Mouse (Mus musculus): Measurements from ENCODE around the gene Gnpat. TPM values are rescaled to one million over a fixed set of nuclear protein-coding genes. Genes with fewer than 3 reads are reported as not detected.
A peak's percentile ranks its signal among the peaks of the same experiment; 100 is the strongest.

Gene Gnpat
- polyA plus RNA-seq, 1 experiment from 2014 or later, result 106 TPM

- H3K4me3 ChIP-seq (replicated peaks), result no peak overlapping the region
- no peak overlapping the region for H3K9ac ChIP-seq (replicated peaks)
- H3K4me2 ChIP-seq (replicated peaks), result no peak overlapping the region
- no peaks in the 10 kb centered on the region for H3K4me1 ChIP-seq (replicated peaks)
- 94% methylated on average over 5 of the region's 5 CpGs for WGBS
- no peak overlapping the region for H3K27ac ChIP-seq
- no peaks in the 10 kb centered on the region for H3K27me3 ChIP-seq
- no peaks in the 10 kb centered on the region for H3K9me3 ChIP-seq
- ATAC-seq, result no peak
- H3K36me3 ChIP-seq, result peaks cover 24% of the 10 kb centered on the region
Measured at GRCm38 (mm10) chr8:124845573-124845972, 17.3 kb upstream of the Gnpat start.

GRCm38 (mm10) chr8:124853511-124853910, 9.3 kb upstream of the Gnpat start:
- ATAC-seq, result no peak
- Histone ChIP-seq H3K4me3 (replicated peaks) (no peak overlapping the region), H3K9ac (replicated peaks) (no peak overlapping the region), H3K27me3 (no peaks in the 10 kb centered on the region), H3K4me1 (replicated peaks) (no peaks in the 10 kb centered on the region), H3K4me2 (replicated peaks) (no peak overlapping the region), H3K36me3 (peaks cover 62% of the 10 kb centered on the region), H3K27ac (no peak overlapping the region), H3K9me3 (0 out of 2 replicates have a peak, but pooled peaks cover 5% of the 10 kb centered on the region)
- WGBS, result 98% methylated on average over 1 of the region's 1 CpGs

- ATAC-seq, result no peak
- Histone ChIP-seq H3K27ac (no peak overlapping the region), H3K9ac (replicated peaks) (no peak overlapping the region), H3K4me3 (replicated peaks) (no peak overlapping the region), H3K9me3 (no peaks in the 10 kb centered on the region), H3K27me3 (no peaks in the 10 kb centered on the region), H3K36me3 (peaks cover 62% of the 10 kb centered on the region), H3K4me2 (replicated peaks) (no peak overlapping the region), H3K4me1 (replicated peaks) (peaks cover 17% of the 10 kb centered on the region)
Measured at GRCm38 (mm10) chr8:124859466-124859865, 3.4 kb upstream of the Gnpat start.

- WGBS, result 99% methylated on average over 3 of the region's 3 CpGs
- Histone ChIP-seq H3K36me3 (peaks cover 55% of the 10 kb centered on the region), H3K4me1 (replicated peaks) (peaks cover 17% of the 10 kb centered on the region), H3K27me3 (no peaks in the 10 kb centered on the region), H3K27ac (no peak overlapping the region), H3K4me2 (replicated peaks) (no peak overlapping the region), H3K9me3 (no peaks in the 10 kb centered on the region), H3K9ac (replicated peaks) (no peak overlapping the region), H3K4me3 (replicated peaks) (no peak overlapping the region)
- no peak for ATAC-seq
Measured at GRCm38 (mm10) chr8:124860188-124860587, 2.6 kb upstream of the Gnpat start.

GRCm38 (mm10) chr8:124863163-124863677, 387 bp downstream of the Gnpat start:
- peak overlapping the region; percentile 70 for H3K4me3 ChIP-seq (replicated peaks)
- H3K9me3 ChIP-seq, result no peaks in the 10 kb centered on the region
- H3K4me1 ChIP-seq (replicated peaks), result peaks cover 17% of the 10 kb centered on the region
- H3K9ac ChIP-seq (replicated peaks), result peak overlapping the region; percentile 88
- peak overlapping the region; percentile 91 for H3K27ac ChIP-seq
- ATAC-seq, result peak; percentile 91
- H3K27me3 ChIP-seq, result no peaks in the 10 kb centered on the region
- peak overlapping the region; percentile 86 for H3K4me2 ChIP-seq (replicated peaks)
- H3K36me3 ChIP-seq, result peaks cover 29% of the 10 kb centered on the region
- WGBS, result under 1% methylated on average over 33 of the region's 33 CpGs

- Histone ChIP-seq H3K4me3 (replicated peaks) (peak overlapping the region; percentile 70), H3K27ac (no peak overlapping the region)
Measured at GRCm38 (mm10) chr8:124863729-124864128, 896 bp downstream of the Gnpat start.

GRCm38 (mm10) chr8:124866669-124867068, 3.8 kb downstream of the Gnpat start:
- 90% methylated on average over 3 of the region's 3 CpGs for WGBS
- Histone ChIP-seq H3K4me1 (replicated peaks) (peaks cover 15% of the 10 kb centered on the region), H3K9me3 (no peaks in the 10 kb centered on the region), H3K4me3 (replicated peaks) (no peak overlapping the region), H3K9ac (replicated peaks) (no peak overlapping the region), H3K27ac (no peak overlapping the region), H3K27me3 (no peaks in the 10 kb centered on the region), H3K36me3 (peaks cover 16% of the 10 kb centered on the region), H3K4me2 (replicated peaks) (no peak overlapping the region)
- no peak for ATAC-seq

More at GRCm38 (mm10) chr8:124863729-124864128, 896 bp downstream of the Gnpat start:
- 24% methylated on average over 8 of the region's 8 CpGs for WGBS
- Histone ChIP-seq H3K27me3 (no peaks in the 10 kb centered on the region), H3K36me3 (peaks cover 24% of the 10 kb centered on the region), H3K4me1 (replicated peaks) (peaks cover 17% of the 10 kb centered on the region), H3K9ac (replicated peaks) (peak overlapping the region; percentile 88), H3K4me2 (replicated peaks) (peak overlapping the region; percentile 86), H3K9me3 (no peaks in the 10 kb centered on the region)
- ATAC-seq, result no peak

- ATAC-seq, result no peak
- WGBS, result 95% methylated on average over 2 of the region's 2 CpGs
Measured at GRCm38 (mm10) chr8:124867126-124867525, 4.3 kb downstream of the Gnpat start.

GRCm38 (mm10) chr8:124869708-124870107, 6.9 kb downstream of the Gnpat start:
- Histone ChIP-seq H3K4me2 (replicated peaks) (no peak overlapping the region), H3K27ac (no peak overlapping the region), H3K4me1 (replicated peaks) (no peaks in the 10 kb centered on the region; the same call in 1 of the 2 replicates), H3K4me3 (replicated peaks) (no peak overlapping the region), H3K9me3 (no peaks in the 10 kb centered on the region), H3K36me3 (peaks cover 47% of the 10 kb centered on the region), H3K9ac (replicated peaks) (no peak overlapping the region), H3K27me3 (no peaks in the 10 kb centered on the region)
- 92% methylated on average over 6 of the region's 6 CpGs for WGBS
- no peak for ATAC-seq

More at GRCm38 (mm10) chr8:124867126-124867525, 4.3 kb downstream of the Gnpat start:
- Histone ChIP-seq H3K4me2 (replicated peaks) (no peak overlapping the region), H3K27ac (no peak overlapping the region), H3K4me1 (replicated peaks) (peaks cover 12% of the 10 kb centered on the region), H3K4me3 (replicated peaks) (no peak overlapping the region), H3K9me3 (no peaks in the 10 kb centered on the region), H3K27me3 (no peaks in the 10 kb centered on the region), H3K36me3 (peaks cover 21% of the 10 kb centered on the region), H3K9ac (replicated peaks) (no peak overlapping the region)

- WGBS, result 93% methylated on average over 7 of the region's 7 CpGs
- Histone ChIP-seq H3K4me1 (replicated peaks) (no peaks in the 10 kb centered on the region), H3K36me3 (peaks cover 58% of the 10 kb centered on the region)
Measured at GRCm38 (mm10) chr8:124871474-124871873, 8.6 kb downstream of the Gnpat start.

GRCm38 (mm10) chr8:124872081-124872480, 9.2 kb downstream of the Gnpat start:
- Histone ChIP-seq H3K4me2 (replicated peaks) (no peak overlapping the region), H3K36me3 (peaks cover 64% of the 10 kb centered on the region)
- no peak for ATAC-seq

More at GRCm38 (mm10) chr8:124871474-124871873, 8.6 kb downstream of the Gnpat start:
- Histone ChIP-seq H3K27me3 (no peaks in the 10 kb centered on the region), H3K9me3 (no peaks in the 10 kb centered on the region), H3K27ac (no peak overlapping the region), H3K4me2 (replicated peaks) (no peak overlapping the region), H3K9ac (replicated peaks) (no peak overlapping the region), H3K4me3 (replicated peaks) (no peak overlapping the region)
- ATAC-seq, result no peak

GRCm38 (mm10) chr8:124872690-124873089, 9.9 kb downstream of the Gnpat start:
- ATAC-seq, result no peak

More at GRCm38 (mm10) chr8:124872081-124872480, 9.2 kb downstream of the Gnpat start:
- Histone ChIP-seq H3K27me3 (no peaks in the 10 kb centered on the region), H3K9ac (replicated peaks) (no peak overlapping the region), H3K27ac (no peak overlapping the region), H3K4me1 (replicated peaks) (no peaks in the 10 kb centered on the region), H3K4me3 (replicated peaks) (no peak overlapping the region), H3K9me3 (no peaks in the 10 kb centered on the region)
- WGBS, result 93% methylated on average over 7 of the region's 7 CpGs

GRCm38 (mm10) chr8:124878141-124878540, 15.3 kb downstream of the Gnpat start:
- H3K36me3 ChIP-seq, result peaks cover 94% of the 10 kb centered on the region
- no peaks in the 10 kb centered on the region for H3K9me3 ChIP-seq
- H3K9ac ChIP-seq (replicated peaks), result no peak overlapping the region
- no peak overlapping the region for H3K27ac ChIP-seq
- ATAC-seq, result no peak
- no peaks in the 10 kb centered on the region for H3K27me3 ChIP-seq
- H3K4me2 ChIP-seq (replicated peaks), result no peak overlapping the region
- no peak overlapping the region for H3K4me3 ChIP-seq (replicated peaks)
- WGBS, result 91% methylated on average over 5 of the region's 5 CpGs
- no peaks in the 10 kb centered on the region for H3K4me1 ChIP-seq (replicated peaks)

More at GRCm38 (mm10) chr8:124872690-124873089, 9.9 kb downstream of the Gnpat start:
- no peak overlapping the region for H3K9ac ChIP-seq (replicated peaks)
- peaks cover 70% of the 10 kb centered on the region for H3K36me3 ChIP-seq
- H3K4me1 ChIP-seq (replicated peaks), result no peaks in the 10 kb centered on the region
- no peak overlapping the region for H3K4me2 ChIP-seq (replicated peaks)
- WGBS, result 95% methylated on average over 5 of the region's 5 CpGs
- no peaks in the 10 kb centered on the region for H3K27me3 ChIP-seq
- no peak overlapping the region for H3K4me3 ChIP-seq (replicated peaks)
- H3K9me3 ChIP-seq, result no peaks in the 10 kb centered on the region
- H3K27ac ChIP-seq, result no peak overlapping the region

All from midbrain, embryonic 13.5 days (tissue).